Mouse (Mus musculus): ENCODE data around the gene Edn1. TPM values are rescaled to one million over a fixed set of nuclear protein-coding genes. Genes with fewer than 3 reads are reported as not detected.

Gene Edn1
- polyA plus RNA-seq, 1 experiment from 2014 or later = 0.29 TPM

DNA sequence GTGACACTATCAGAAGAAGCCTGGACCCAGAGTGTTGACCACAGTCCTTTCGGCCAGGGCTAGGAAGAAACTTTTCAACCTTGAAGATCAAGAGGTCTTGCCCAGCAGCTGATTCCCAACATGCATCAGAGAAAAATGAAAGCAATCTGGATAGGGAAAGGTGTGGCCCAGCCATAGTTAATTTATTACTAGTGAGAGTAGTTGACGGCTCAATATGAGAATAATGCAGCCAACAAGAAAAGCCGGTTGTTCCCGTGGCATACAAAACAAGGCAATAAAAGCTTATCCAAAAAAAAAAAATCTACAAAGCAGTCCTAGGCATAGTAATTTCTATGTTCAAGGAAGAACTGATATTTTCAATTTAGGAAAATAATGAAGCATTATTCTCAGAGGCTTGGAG, 16.5 kb downstream of the Edn1 start:
- 83% methylated on average over 4 of the region's 4 CpGs for WGBS (ENCODE audit: insufficient replicate concordance)
- Histone ChIP-seq H3K27ac (replicated peaks) (no peak overlapping the region), H3K9me3 (replicated peaks) (no peaks in the 10 kb centered on the region), H3K27me3 (no peaks in the 10 kb centered on the region), H3K4me1 (replicated peaks) (no peaks in the 10 kb centered on the region), H3K4me2 (no peak overlapping the region), H3K9ac (no peak overlapping the region), H3K4me3 (replicated peaks) (no peak overlapping the region), H3K36me3 (replicated peaks) (no peaks in the 10 kb centered on the region)
- ATAC-seq (ENCODE audit: insufficient read depth) = no peak

DNA sequence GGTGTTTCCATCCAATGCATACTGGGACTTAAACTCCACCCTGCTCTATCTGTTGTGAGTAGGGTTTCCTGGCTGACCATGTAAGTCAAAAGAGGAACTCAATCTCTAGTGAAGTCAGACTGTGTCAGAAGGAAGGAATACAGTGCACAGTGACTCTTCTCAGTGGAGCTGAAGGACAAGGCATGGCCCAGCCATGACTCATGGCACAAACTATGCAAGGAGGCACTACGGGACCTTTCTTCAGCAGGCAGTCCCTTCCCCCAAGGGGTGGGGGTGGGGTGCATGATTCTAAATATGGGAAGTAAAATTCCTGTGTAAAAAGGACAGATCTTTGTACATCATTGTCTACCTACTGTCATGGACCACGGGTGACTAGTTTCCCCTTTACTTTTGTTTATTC, 27.3 kb downstream of the Edn1 start:
- Histone ChIP-seq H3K9me3 (replicated peaks) (no peaks in the 10 kb centered on the region), H3K4me2 (no peak overlapping the region), H3K27ac (replicated peaks) (no peak overlapping the region), H3K36me3 (replicated peaks) (no peaks in the 10 kb centered on the region), H3K9ac (no peak overlapping the region), H3K27me3 (no peaks in the 10 kb centered on the region), H3K4me3 (replicated peaks) (no peak overlapping the region), H3K4me1 (replicated peaks) (no peaks in the 10 kb centered on the region)
- ATAC-seq (ENCODE audit: insufficient read depth) = no peak
- WGBS (ENCODE audit: insufficient replicate concordance) = 28% methylated on average over 2 of the region's 2 CpGs

DNA sequence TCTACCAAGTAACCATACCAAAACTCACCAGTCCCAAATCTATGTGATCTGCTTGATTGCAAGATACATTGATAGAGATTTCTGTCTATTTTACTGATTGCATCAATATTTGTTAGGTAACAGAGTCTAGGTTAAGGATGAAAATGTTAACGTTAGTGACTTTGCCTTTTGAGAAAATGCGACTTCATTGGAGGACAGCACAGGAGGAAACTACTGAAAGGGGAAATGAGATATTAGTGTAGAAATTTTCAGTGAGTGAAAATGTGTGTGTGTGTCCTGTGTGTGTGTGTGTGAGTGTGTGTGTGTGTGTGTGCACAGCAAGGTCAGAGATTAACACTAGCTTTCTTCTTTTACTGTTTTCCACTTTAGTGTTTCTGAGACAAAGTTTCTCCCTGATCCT, 29.8 kb downstream of the Edn1 start:
- ATAC-seq (ENCODE audit: insufficient read depth) = no peak
- 50% methylated on average over 2 of the region's 2 CpGs for WGBS (ENCODE audit: insufficient replicate concordance)
- Histone ChIP-seq H3K4me3 (replicated peaks) (no peak overlapping the region), H3K36me3 (replicated peaks) (no peaks in the 10 kb centered on the region), H3K4me2 (no peak overlapping the region), H3K9ac (no peak overlapping the region), H3K4me1 (replicated peaks) (no peaks in the 10 kb centered on the region), H3K9me3 (replicated peaks) (no peaks in the 10 kb centered on the region), H3K27ac (replicated peaks) (no peak overlapping the region), H3K27me3 (peaks cover 3% of the 10 kb centered on the region; the same call in 1 of the 2 replicates)

DNA sequence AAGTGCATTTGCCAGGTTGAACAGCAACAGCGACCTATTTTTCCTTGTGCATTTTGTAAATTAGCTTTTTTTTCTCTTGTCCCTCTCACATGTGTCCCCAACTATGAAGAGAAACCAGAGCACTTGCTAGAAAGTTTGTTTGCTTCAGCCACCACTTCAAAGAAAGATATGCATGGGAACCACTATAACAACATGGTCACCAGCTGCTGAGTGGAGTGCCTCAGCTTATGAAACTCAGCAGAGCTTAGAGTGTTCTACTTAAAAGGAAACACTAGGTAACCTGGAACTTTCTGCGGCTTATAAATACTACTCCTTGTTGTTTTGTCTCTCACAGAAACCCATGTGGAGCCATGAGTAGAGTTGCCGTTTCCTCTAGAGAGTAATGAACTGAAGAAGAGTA, 33.7 kb downstream of the Edn1 start:
- H3K9ac ChIP-seq = no peak overlapping the region
- ATAC-seq (ENCODE audit: insufficient read depth) = no peak
- peaks cover 3% of the 10 kb centered on the region; the same call in 1 of the 2 replicates for H3K27me3 ChIP-seq
- WGBS (ENCODE audit: insufficient replicate concordance) = 52% methylated on average over 3 of the region's 3 CpGs
- no peaks in the 10 kb centered on the region for H3K9me3 ChIP-seq (replicated peaks)
- H3K4me1 ChIP-seq (replicated peaks) = no peaks in the 10 kb centered on the region
- no peaks in the 10 kb centered on the region for H3K36me3 ChIP-seq (replicated peaks)
- H3K27ac ChIP-seq (replicated peaks) = no peak overlapping the region
- H3K4me2 ChIP-seq = no peak overlapping the region
- no peak overlapping the region for H3K4me3 ChIP-seq (replicated peaks)

DNA sequence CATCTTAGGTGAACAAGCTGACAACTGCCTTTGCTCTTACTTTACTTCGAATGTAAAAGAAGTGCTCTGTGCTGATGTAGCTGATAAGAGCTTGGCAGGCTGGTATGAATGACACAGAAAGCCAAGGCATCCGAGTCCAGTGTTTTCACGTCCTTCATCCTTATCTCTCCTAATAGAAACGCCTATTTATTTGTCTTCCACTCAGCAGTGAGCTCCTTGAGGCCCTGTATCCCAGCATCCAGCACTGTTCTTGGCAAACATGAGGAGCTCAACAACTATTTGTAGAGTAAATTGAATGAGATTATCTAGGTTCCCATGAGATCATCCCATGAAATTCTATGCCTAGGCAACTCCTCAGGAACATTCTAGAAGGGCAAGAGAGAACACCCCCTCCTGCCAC, 35.1 kb downstream of the Edn1 start:
- Histone ChIP-seq H3K9me3 (replicated peaks) (no peaks in the 10 kb centered on the region), H3K36me3 (replicated peaks) (no peaks in the 10 kb centered on the region), H3K4me2 (no peak overlapping the region), H3K4me3 (replicated peaks) (no peak overlapping the region), H3K4me1 (replicated peaks) (no peaks in the 10 kb centered on the region), H3K27me3 (peaks cover 3% of the 10 kb centered on the region; the same call in 1 of the 2 replicates), H3K9ac (no peak overlapping the region), H3K27ac (replicated peaks) (no peak overlapping the region)
- ATAC-seq (ENCODE audit: insufficient read depth) = no peak
- WGBS (ENCODE audit: insufficient replicate concordance) = 23% methylated on average over 4 of the region's 4 CpGs

DNA sequence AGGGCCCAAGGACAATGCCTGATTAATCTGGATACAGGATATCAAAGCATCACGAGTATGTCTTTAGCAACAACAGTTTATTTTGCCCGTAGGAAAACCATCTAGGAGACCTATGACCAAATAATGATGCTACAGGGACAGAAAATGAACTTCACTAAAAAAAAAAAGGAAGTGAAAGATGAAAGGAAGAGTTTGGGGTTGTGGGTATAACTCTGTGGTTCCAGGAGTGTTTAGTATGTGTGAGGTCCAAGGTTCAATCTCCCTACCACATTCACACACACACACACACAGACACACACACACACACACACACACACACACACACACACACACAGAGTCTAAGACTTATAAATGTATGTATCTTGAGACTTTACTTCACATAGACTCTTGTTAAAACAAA, 35.8 kb downstream of the Edn1 start:
- H3K27ac ChIP-seq (replicated peaks) = no peak overlapping the region
- no peak overlapping the region for H3K4me3 ChIP-seq (replicated peaks)
- peaks cover 3% of the 10 kb centered on the region; the same call in 1 of the 2 replicates for H3K27me3 ChIP-seq
- H3K9ac ChIP-seq = no peak overlapping the region
- no peaks in the 10 kb centered on the region for H3K9me3 ChIP-seq (replicated peaks)
- no peak for ATAC-seq (ENCODE audit: insufficient read depth)
- H3K4me2 ChIP-seq = no peak overlapping the region
- 37% methylated on average over 2 of the region's 2 CpGs for WGBS (ENCODE audit: insufficient replicate concordance)
- H3K4me1 ChIP-seq (replicated peaks) = no peaks in the 10 kb centered on the region
- H3K36me3 ChIP-seq (replicated peaks) = no peaks in the 10 kb centered on the region

DNA sequence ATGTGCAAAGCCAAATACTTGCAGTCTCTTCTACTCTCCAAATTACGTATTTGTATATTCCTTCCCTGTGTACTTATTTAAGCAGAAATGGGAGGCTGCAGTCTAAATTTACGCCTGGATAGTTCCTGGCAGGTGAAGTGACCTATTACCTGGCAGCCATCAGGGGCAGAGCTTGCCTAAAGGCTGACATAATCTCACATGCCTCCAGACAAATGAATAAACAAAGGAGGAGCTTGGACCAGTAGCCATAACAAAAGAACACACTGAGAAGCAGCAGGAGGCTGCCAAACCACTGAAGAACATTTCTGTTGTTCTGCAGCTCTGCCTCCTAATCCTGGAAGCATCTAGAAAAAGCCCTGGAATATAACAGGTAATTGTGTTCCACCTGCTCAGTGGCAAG, 38.2 kb downstream of the Edn1 start:
- Histone ChIP-seq H3K27me3 (no peaks in the 10 kb centered on the region), H3K9me3 (replicated peaks) (no peaks in the 10 kb centered on the region), H3K36me3 (replicated peaks) (no peaks in the 10 kb centered on the region), H3K4me3 (replicated peaks) (no peak overlapping the region), H3K9ac (no peak overlapping the region), H3K4me1 (replicated peaks) (no peaks in the 10 kb centered on the region), H3K4me2 (no peak overlapping the region), H3K27ac (replicated peaks) (no peak overlapping the region)
- 46% methylated on average over 2 of the region's 2 CpGs for WGBS (ENCODE audit: insufficient replicate concordance)
- ATAC-seq (ENCODE audit: insufficient read depth) = no peak

DNA sequence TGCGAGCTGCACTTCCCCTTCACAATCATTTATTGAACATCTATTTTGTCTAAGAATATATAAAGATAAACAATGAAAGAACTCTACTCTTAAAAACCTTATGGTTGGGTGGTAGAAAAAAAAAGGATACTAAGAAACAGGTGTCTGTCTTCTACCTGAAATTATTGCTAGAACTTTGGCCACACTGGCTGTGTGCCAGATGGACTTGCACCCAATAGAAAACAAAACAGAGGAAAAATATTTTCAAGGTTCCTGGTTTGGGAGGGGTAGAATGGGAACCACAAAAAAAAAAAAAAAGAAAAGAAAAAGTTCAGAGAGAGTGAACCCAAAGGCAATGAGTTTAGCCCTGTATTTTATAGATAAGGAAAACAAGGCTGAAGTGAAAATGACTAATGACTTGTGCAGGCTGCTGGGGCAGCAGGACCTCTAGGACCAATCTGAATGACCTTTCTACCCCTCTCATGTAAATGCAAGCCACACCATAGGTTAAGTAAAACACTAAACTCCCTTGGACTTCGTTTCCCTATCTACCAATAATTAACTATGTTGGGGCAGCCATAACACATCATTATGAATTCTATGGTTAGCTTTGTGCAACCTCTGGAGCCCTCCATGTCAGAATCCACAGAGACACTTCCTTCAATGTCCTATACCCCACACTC, 40.7 kb downstream of the Edn1 start:
- Histone ChIP-seq H3K9me3 (replicated peaks) (no peaks in the 10 kb centered on the region), H3K27ac (replicated peaks) (no peak overlapping the region), H3K27me3 (no peaks in the 10 kb centered on the region), H3K4me2 (no peak overlapping the region), H3K9ac (no peak overlapping the region), H3K4me3 (replicated peaks) (no peak overlapping the region), H3K36me3 (replicated peaks) (no peaks in the 10 kb centered on the region), H3K4me1 (replicated peaks) (no peaks in the 10 kb centered on the region)
- ATAC-seq (ENCODE audit: insufficient read depth) = no peak
- WGBS (ENCODE audit: insufficient replicate concordance) = 40% methylated on average over 2 of the region's 2 CpGs

DNA sequence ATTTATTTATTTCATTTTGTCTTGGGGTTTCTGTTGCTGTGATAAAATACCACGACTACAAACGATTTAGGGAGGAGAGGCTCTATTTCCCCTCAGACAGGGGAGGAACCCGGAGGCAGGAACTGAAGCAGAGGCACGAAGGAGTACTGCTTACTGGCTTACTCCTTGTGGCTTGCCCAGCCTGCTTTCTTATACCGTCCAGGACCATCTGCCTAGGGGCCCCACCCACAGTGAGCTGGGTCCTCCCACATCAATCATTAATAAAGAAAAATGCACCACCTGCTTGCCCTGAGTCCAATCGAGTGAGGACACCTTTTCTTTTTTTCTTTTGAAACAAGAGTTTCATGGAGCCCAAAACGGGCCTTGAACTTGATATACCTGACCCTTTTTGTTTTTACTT, 44.2 kb downstream of the Edn1 start:
- Histone ChIP-seq H3K36me3 (replicated peaks) (no peaks in the 10 kb centered on the region), H3K9ac (no peak overlapping the region), H3K9me3 (replicated peaks) (no peaks in the 10 kb centered on the region), H3K4me3 (replicated peaks) (no peak overlapping the region), H3K4me2 (no peak overlapping the region), H3K27ac (replicated peaks) (no peak overlapping the region), H3K27me3 (no peaks in the 10 kb centered on the region), H3K4me1 (replicated peaks) (no peaks in the 10 kb centered on the region)
- WGBS (ENCODE audit: insufficient replicate concordance) = 50% methylated on average over 7 of the region's 7 CpGs
- no peak for ATAC-seq (ENCODE audit: insufficient read depth)

DNA sequence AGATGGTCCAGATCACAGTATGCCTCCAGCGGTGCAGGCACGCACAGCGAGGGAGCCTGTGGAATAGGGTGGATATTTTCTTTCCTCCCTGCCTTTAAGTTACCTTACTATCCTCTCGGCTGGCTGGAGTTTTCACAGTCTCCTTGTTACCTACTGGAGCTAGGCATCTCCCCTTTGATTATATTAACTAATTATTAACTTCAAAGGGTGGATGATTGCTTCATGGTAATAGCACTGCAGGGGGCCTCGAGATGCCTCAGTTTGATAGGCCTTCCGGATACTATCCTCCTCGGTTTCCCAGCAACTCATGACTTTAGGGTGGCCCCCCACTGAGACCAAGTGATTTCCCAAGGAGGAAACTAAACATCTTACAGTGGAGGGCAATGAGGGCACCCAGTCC, 45.1 kb downstream of the Edn1 start:
- Histone ChIP-seq H3K27me3 (no peaks in the 10 kb centered on the region), H3K27ac (replicated peaks) (no peak overlapping the region), H3K4me1 (replicated peaks) (no peaks in the 10 kb centered on the region), H3K4me3 (replicated peaks) (no peak overlapping the region), H3K4me2 (no peak overlapping the region), H3K9ac (no peak overlapping the region), H3K36me3 (replicated peaks) (no peaks in the 10 kb centered on the region), H3K9me3 (replicated peaks) (no peaks in the 10 kb centered on the region)
- ATAC-seq (ENCODE audit: insufficient read depth) = no peak
- 50% methylated on average over 7 of the region's 7 CpGs for WGBS (ENCODE audit: insufficient replicate concordance)

DNA sequence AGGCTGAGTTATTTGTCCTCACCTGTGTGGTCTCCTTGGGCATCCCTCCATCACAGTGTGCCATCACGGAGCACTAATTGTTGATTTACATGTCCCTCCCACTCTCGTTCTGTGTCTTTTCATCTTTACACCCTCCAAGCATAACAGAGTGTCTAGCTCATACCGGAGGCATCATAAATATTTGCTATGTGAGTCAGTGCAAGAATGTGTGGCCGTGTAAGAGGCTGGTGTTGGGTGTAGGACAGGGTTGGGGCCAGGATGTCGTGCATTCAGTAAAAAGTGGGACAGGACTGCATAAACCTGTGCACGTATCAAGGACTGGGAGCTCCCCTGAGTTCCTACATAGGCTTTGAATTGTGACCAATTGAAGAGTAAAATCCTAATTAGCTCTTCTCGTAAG, 50.4 kb downstream of the Edn1 start:
- Histone ChIP-seq H3K27me3 (no peaks in the 10 kb centered on the region), H3K9ac (no peak overlapping the region), H3K9me3 (replicated peaks) (no peaks in the 10 kb centered on the region), H3K27ac (replicated peaks) (no peak overlapping the region), H3K4me3 (replicated peaks) (no peak overlapping the region), H3K36me3 (replicated peaks) (no peaks in the 10 kb centered on the region), H3K4me2 (no peak overlapping the region), H3K4me1 (replicated peaks) (no peaks in the 10 kb centered on the region)
- no peak for ATAC-seq (ENCODE audit: insufficient read depth)
- WGBS (ENCODE audit: insufficient replicate concordance) = 61% methylated on average over 7 of the region's 7 CpGs

Measured in liver, embryonic 15.5 days (tissue).